Mouse (Mus musculus) cerebellum, adult 2 months (tissue): ENCODE results near the gene Sst.

Experiments used
- CTCF ChIP-seq: fragments of 200-500 bp; IDR thresholded peaks from 2 replicates; pipeline ENCODE4 v1.5.1; 2011; ENCODE audit warnings: low read depth, mild to moderate bottlenecking, control low read depth, low read length, moderate library complexity, borderline replicate concordance; ENCODE audit not compliant: insufficient read depth
- POLR2A ChIP-seq: fragments of 200-500 bp; IDR thresholded peaks from 2 replicates; pipeline ENCODE4 v1.6.1; 2011; ENCODE audit warnings: low read length, control low read depth, borderline replicate concordance; ENCODE audit not compliant: insufficient read depth

- TF ChIP-seq CTCF (no peak), POLR2A (no peak)
These were observed 43.6 kb upstream of the Sst start for GRCm38 (mm10) chr16:23934397-23934796.
